ENCODE assay signal across 22 mouse cellular contexts in genomic region chr9:24421221-24421620, GRCm38 (mm10).
"Had no signal": no experiment of that assay in that cellular context is flagged by ENCODE, and none has a peak within 500 bp of the region (broad histone marks: within the 10 kb centered on the region; RNA-seq: fewer than 3 reads in every experiment).

No protein-coding gene starts in this region.

- DNase-seq: cerebellum, adult 8-10 months; cerebellum, adult 9-10 months; cerebellum, adult 9-11 months; cerebellum, postnatal 25 days; cerebellum, postnatal 36 days; embryo, embryonic 11 days; forebrain, postnatal 0 days; gastrocnemius, adult 2 months; gastrocnemius, postnatal 10 days; gastrocnemius, postnatal 14 days; gastrocnemius, postnatal 25 days; gastrocnemius, postnatal 36 days; heart, adult 2 months had no signal

- H3K4me3 ChIP-seq: embryonic facial prominence, embryonic 10.5 days; embryonic facial prominence, embryonic 12.5 days; embryonic facial prominence, embryonic 13.5 days; embryonic facial prominence, embryonic 15.5 days; erythroblast, embryonic 14.5 days; forebrain, embryonic 10.5 days; forebrain, embryonic 12.5 days; forebrain, embryonic 13.5 days; forebrain, embryonic 15.5 days; gastrocnemius, adult 2 months; heart, adult 2 months had no signal

- H3K27ac ChIP-seq: embryonic facial prominence, embryonic 10.5 days; embryonic facial prominence, embryonic 12.5 days; embryonic facial prominence, embryonic 13.5 days; embryonic facial prominence, embryonic 15.5 days; forebrain, embryonic 10.5 days; forebrain, embryonic 12.5 days; forebrain, embryonic 13.5 days; forebrain, embryonic 15.5 days; gastrocnemius, adult 2 months; heart, adult 2 months had no signal

- H3K9me3 ChIP-seq: embryonic facial prominence, embryonic 12.5 days; embryonic facial prominence, embryonic 13.5 days; embryonic facial prominence, embryonic 15.5 days; forebrain, embryonic 10.5 days; forebrain, embryonic 12.5 days; forebrain, embryonic 13.5 days; forebrain, embryonic 15.5 days had no signal

- H3K27me3 ChIP-seq: embryonic facial prominence, embryonic 12.5 days; embryonic facial prominence, embryonic 13.5 days; embryonic facial prominence, embryonic 15.5 days; forebrain, embryonic 12.5 days; forebrain, embryonic 13.5 days; forebrain, embryonic 15.5 days had no signal

- H3K9ac ChIP-seq: embryonic facial prominence, embryonic 12.5 days; embryonic facial prominence, embryonic 13.5 days; embryonic facial prominence, embryonic 15.5 days; forebrain, embryonic 12.5 days; forebrain, embryonic 13.5 days; forebrain, embryonic 15.5 days; forebrain, postnatal 0 days had no signal

- H3K4me1 ChIP-seq: embryonic facial prominence, embryonic 10.5 days; embryonic facial prominence, embryonic 12.5 days; embryonic facial prominence, embryonic 13.5 days; embryonic facial prominence, embryonic 15.5 days; forebrain, embryonic 10.5 days; forebrain, embryonic 12.5 days; forebrain, embryonic 15.5 days had no signal
